Mouse (Mus musculus) spleen, postnatal 14 days (tissue): ENCODE measurements around the gene Dusp23.
A peak's percentile ranks its signal among the peaks of the same experiment; 100 is the strongest.

Experiments used
- DNase-seq, 2 experiments: peaks; one replicate each; pipeline ENCODE4 v3.0.0; 2021 to 2022; ENCODE audit warnings: low spot score in 2 of 2

The Dusp23 gene

DNA sequence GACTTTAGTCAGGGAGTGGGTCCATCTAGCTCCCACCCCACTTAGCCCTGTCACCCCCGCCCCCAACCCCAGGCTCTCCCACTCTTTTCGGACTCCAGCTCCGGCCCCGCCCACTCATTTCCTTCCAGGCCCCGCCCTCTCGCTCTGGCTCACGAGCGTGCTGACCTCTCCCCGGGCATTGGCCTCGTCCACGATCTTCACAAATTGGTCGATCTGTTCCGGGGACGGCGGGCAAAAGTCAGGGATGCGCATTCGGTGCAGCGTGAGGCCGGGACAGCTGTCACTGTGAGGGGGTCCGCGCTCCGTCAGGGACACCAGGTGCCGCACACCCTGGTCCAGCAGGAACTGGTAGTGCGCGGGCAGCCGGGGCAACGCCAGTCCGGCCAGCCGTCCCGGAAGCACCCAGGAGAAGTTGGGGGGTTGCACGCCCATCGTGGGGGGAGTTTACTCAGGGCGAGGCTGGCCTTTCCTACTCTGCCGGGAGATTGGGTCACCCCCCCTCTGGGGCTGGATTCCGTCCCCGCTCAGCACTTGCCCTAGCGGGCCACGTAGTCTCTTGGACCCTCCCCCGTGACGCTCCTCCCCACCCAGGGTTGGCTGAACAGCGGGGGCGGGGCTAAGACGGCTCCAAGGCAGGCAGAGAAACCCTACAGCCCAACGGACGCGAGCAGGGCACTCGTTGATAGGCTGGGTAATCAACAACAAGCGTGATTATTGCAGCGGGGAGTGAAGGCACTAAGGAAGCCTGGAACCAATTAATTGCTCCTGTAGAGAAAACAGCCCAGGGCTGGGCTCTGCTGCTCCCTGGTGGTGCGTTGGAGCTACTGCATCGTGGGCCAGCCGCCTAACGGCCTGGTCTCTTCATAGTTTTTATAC, at the start of gene Dusp23:
Gene Dusp23 (minus strand): TSS at position 512 of the 876 bp plus-strand sequence.
- DNase-seq: peak; percentile 76 to 82

- no peak for DNase-seq
Observed at GRCm38 (mm10) chr1:172680742-172681141, 48.0 kb upstream of the Dusp23 start.

GRCm38 (mm10) chr1:172670716-172671115, 38.0 kb upstream of the Dusp23 start:
- no peak for DNase-seq

GRCm38 (mm10) chr1:172667597-172667996, 34.8 kb upstream of the Dusp23 start:
- DNase-seq: no peak

GRCm38 (mm10) chr1:172665457-172665856, 32.7 kb upstream of the Dusp23 start:
- no peak for DNase-seq

- DNase-seq: no peak
Observed at GRCm38 (mm10) chr1:172659688-172660087, 26.9 kb upstream of the Dusp23 start.

DNA sequence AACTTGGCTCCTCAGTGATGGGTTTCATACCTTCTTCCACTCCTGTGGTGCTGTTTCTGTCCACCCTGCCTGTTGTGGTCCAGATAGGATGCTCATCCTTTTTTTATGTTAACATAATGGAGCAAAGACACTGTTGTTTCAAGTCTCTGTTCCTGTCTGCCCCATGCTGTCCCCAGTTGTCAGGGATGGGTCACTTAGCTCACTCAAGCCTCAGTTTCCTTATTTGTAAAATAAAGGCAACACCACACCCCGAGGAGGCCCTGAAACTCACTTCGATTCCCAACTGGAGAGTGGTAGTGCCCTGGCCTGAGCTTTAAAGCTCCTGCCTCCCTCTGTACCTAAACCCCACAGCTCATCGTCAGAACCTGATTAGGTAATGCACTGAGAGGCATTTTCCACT, 24.5 kb upstream of the Dusp23 start:
- no peak for DNase-seq

DNA sequence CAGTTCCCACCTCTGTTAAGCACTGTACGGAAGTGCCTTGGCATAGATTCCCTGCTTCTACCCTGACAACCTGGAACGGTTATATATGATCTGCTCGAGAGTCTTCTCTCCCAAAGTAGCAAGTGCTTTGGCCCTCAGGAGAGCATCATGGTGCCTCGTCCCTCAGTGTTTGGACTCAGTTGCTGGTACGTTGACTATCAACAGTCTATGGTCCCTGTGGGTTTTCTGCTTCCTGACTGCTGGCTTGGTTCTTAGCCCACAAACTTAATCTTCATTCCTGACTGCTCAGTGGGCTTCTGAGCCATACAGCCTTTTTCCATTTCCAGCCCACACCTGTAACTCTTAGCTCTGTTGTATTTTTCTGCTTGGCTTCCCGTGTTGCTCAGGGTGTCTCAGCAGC, 21.1 kb upstream of the Dusp23 start:
- no peak for DNase-seq

DNA sequence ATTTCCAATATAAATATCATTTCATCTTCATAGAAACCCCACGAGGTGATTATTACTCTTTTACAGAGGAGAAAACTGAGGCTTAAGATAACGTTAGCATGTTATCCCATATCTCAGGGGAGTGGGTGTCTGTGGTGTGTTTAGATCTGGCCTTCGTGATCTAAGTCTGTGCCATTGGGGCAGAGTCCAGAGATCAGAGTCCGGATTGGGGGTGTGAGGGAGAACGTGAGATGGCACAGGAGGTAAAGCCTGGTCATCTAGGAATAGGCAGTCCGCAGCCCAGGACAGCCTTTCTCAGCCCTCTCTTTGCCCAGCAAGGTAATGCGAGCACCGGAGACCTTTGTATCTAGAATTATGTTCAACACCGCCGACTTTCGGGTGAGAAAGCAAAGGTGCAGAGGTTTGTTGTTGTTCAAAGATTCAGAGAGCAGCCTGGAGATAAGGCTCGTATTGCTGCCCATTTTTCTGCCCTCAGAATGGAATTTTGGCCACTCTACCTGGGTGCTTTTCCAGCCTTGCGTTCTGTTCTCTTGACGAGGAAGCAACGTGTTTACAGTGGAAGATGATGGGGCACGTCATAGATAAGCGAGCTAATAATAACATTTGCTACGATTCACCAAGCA, 19.4 kb upstream of the Dusp23 start:
- DNase-seq: no peak

DNA sequence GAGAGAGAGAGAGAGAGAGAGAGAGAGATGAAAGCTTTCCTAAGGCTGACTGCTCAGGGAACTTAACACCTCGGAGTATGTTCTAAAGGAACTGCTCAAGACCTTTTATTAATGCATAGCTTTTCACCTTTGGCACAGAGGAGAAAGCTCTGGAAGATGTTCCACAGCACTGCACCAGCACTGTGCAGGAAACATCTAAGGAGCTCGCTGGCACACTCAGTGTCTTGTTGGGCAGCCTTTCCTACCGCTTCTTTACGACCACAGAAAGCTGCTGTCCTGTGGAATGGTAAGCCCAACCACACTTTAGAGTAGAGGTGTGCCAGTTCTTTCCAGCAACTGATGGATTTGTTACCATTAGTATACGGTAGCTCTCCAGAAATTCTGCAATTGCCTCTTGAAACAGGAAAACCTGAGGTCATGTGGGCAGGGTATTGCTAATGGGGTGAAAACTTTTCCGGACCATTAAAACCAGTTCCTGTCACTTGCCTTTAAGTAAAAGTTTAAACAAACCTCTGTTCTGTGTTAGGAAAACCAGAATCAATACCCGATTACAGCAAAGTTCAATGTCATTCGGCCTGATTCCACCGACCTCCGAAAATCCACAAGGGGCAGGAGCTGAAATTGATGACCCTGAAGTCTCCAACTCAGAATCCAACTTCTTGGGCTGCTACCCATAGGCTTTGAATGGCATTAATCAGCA, 18.7 kb upstream of the Dusp23 start:
- DNase-seq: no peak

DNA sequence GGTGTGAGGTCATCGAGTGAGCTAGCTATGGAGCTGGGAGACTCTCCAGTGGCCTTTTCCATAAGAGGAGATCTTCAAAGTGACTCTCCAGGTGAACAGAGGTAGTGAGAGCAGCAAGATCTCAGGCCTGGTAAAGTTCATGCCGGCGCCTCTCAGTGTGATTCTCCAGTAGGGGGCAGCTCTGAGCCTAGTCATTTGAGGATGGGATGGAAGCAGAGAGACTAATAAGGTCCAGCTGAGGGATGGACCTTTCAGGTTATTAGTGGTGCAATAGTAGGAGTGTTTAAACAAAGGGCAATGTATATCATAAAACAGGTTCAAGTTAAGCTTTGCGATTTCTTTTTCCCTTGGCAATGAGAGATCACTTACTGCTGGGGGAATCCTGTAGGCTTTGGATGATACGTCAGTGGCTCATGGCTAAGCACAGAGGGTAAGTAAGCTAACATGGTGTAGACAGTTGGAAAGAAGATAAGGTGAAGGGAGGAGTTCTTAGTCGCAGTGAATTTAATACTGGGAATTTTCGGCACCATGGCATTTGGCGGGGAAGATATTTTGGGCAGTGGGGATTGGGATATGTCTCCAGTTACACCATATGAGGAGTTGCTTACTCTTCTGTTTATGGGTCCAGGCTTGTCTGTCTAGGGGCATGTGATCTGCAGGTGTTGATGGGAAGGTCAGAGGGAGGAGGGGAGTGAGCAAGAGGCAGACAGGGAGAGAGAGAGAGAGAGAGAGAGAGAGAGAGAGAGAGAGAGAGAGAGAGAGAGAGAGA, 17.9 kb upstream of the Dusp23 start:
- peak in 1 of 2 experiments; percentile 10 for DNase-seq

DNA sequence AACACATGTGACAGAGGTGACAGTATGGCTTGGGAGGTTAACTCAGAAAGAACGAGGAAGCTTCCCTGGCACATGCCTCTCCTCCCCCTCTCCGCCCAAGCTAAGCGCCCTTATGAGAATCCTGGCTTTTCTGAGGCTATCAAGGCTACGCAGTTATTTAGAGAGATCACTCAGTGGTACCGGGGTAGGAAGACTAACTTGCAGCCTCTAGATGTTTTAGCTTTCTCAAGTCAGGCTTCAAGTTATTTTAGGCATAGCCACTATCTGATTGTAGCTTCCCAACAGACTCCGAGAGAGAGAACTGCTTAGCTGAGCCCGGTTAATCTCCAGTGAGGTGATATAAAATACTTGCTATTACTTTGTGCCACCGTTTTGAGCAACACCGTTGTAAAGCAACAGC, 16.6 kb upstream of the Dusp23 start:
- no peak for DNase-seq

DNA sequence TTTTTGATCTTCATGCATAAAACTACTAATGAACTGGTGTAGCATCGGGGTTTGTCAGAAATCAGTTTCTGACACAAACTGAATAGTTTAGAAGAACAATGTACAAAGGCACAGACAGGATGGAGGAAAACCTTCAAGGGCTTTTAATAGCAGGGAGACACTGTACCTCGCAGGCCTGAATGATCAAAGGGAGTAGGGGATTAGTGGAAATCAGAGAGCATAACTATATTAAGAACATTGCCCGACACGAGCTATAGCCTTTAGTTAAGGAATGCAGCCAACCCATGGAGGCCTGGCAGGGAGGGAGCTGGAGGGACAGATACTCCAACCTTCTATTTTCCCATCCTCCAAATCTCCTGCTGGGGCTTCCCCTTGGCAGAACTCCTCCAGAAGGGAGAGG, 14.5 kb upstream of the Dusp23 start:
- DNase-seq: no peak

- no peak for DNase-seq
Observed at GRCm38 (mm10) chr1:172638781-172639180, 6.0 kb upstream of the Dusp23 start.

- no peak for DNase-seq
Observed at GRCm38 (mm10) chr1:172637801-172638200, 5.0 kb upstream of the Dusp23 start.

DNA sequence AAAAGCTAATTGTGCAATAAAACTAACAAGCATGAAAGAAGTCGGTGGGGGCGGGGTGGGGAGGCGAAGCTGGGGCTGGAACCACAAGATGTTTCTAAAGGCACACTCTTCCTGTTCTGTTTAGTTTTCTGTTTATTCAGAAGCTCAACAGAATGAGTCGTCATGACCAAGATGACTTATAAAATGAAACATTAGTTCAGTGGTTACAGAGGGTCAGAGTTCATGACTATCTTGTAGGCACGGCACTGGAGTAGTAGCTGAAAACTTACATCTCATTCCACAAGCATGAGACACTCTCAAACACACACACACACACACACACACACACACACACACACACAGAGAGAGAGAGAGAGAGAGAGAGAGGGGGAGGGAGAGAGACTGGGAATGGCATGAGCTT, 3.5 kb upstream of the Dusp23 start:
- DNase-seq: no peak

DNA sequence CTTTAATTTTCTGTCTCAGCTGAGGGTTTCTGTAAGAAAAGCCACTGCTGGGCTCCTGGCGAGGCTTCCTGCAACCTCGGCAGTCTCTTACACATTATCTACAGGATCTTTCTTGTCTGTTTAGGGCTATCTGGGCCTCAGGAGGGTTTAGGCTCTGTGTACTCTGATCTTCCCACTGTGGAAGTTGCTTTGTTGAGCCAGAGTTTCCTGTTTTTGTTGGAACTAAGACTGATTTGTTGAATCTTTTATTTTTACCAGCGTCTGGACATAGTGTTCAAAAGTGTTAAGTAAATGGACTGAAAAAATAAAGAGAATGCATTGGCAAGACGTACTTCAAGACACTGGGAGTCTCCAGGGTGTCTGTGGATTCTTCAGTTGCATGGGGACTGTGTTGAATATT, 2.5 kb upstream of the Dusp23 start:
- DNase-seq: no peak

GRCm38 (mm10) chr1:172634136-172634535, 1.4 kb upstream of the Dusp23 start:
- DNase-seq: no peak

- DNase-seq: no peak
Observed at GRCm38 (mm10) chr1:172631721-172632120, 1.0 kb downstream of the Dusp23 start.

GRCm38 (mm10) chr1:172629831-172630230, 2.9 kb downstream of the Dusp23 start:
- DNase-seq: no peak

DNA sequence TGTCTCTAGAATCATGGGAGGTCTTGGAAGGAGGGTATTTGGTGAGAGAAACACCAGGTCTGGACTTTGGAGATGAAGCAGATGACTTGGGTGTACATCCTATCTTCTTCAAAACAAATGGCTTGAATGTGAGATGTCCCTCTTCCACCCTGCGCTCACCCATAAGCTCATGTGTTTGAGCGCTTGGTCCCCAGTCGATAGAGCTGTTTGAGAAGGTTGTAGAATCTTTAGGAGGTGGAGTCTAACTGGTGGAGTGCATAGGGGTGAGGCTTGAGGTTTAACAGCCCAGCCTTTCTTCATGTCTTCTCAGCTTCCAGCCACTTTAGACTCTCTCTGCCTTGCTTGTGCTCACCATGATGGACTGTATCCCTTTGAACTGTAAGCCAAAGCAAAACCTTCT, 6.5 kb downstream of the Dusp23 start:
- no peak for DNase-seq

DNA sequence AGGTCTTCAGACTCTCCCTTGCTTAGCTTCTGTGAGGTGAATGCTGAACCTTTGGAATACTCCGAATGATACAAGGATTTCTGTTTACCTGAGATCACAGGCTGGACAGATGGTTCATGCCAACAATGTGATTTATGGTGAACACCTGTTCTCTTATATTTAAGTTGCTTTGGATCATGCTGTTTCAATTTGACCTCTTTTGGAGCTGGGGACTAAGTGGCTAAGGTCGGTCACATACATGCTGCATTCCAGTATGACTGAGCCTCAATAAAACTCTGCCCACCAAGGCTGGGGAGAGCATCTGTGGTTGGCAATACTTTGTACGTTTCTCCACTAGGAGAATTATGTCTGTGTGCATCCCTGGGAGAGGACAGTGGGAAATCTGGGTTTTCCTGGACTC, 8.7 kb downstream of the Dusp23 start:
- DNase-seq: no peak
